Mouse (Mus musculus): ENCODE measurements around the gene Tenm4. TPM values are rescaled to one million over a fixed set of nuclear protein-coding genes. Genes with fewer than 3 reads are reported as not detected.

Gene Tenm4
- polyA plus RNA-seq (2016; fragmentation: Nextera tagmentation; extraction: Ambion mirVana) = 29.3 and 31.5 TPM in 2 replicates

- Histone ChIP-seq H3K4me3 (no peak within 1 kb of the TSS; the same call in 1 of the 2 replicates), H3K9me3 (no peaks in the 10 kb centered on the region), H3K4me1 (peaks cover 18% of the 10 kb centered on the region), H3K27ac (replicated peaks) (no peak within 1 kb of the TSS), H3K27me3 (replicated peaks; ENCODE audit: low read depth, poor library complexity, severe bottlenecking) (peaks cover 24% of the 10 kb centered on the region), H3K36me3 (replicated peaks) (no peaks in the 10 kb centered on the region)
- DNase-seq (ENCODE audit: low spot score) = peak; percentile 18
- 34% methylated on average over 14 of the region's 14 CpGs for WGBS
These were observed at the start of gene Tenm4 for GRCm38 (mm10) chr7:96170924-96171595. Tenm4 (plus strand) TSS chr7:96171246.

GRCm38 (mm10) chr7:96130763-96131162 lies 40.3 kb upstream of the Tenm4 start:
- H3K27ac ChIP-seq (replicated peaks) = no peak overlapping the region
- WGBS = 41% methylated on average over 4 of the region's 4 CpGs
- no peaks in the 10 kb centered on the region for H3K36me3 ChIP-seq (replicated peaks)
- no peak overlapping the region for H3K4me3 ChIP-seq
- H3K9me3 ChIP-seq = no peaks in the 10 kb centered on the region
- no peak for DNase-seq (ENCODE audit: low spot score)
- H3K27me3 ChIP-seq (replicated peaks; ENCODE audit: low read depth, poor library complexity, severe bottlenecking) = no peaks in the 10 kb centered on the region
- H3K4me1 ChIP-seq = no peaks in the 10 kb centered on the region

DNA sequence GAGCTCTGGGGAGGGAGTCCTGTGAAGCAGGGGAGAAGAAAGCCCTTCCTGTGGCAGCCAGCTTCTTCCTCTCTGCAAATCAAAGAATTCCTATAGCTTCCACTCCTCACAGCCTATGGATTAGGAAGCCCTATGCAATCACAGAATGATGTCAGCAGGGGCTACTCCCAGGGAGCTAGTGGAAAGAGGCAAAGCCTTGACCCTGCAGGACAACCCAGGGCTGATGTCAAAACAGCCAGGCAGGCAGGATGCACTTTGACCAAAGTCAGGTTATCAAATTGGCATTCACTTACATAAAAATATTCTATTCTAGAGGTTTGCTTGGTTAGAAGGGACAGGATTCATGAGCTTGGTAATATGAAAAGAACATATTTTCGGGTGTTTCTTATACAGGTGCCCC lies 39.9 kb upstream of the Tenm4 start:
- WGBS = 80% methylated on average over 1 of the region's 1 CpGs
- H3K9me3 ChIP-seq = no peaks in the 10 kb centered on the region
- H3K27me3 ChIP-seq (replicated peaks; ENCODE audit: low read depth, poor library complexity, severe bottlenecking) = no peaks in the 10 kb centered on the region

DNA sequence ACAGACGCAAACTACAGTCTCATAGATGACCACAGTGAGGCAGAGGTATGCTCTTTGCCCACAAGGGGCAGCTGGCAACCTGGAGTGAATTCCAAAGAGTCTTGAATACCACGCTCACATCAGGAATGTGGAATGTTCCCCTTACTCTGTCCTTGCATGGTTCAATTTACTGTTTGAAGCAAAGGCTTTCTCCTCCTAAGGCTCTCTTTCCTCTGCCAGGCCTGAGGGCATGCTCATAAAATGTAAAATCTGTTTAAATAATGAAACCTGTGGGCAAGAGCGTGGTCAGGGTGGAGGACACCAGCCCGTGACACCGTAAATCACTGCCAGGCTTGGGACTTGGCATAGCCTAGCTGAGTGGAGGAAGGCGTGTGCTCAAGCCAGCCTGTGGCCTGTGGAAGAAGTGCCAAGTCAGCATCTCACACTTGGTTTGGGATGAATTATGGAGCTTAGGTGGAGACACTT lies 34.5 kb upstream of the Tenm4 start:
- no peaks in the 10 kb centered on the region for H3K27me3 ChIP-seq (replicated peaks; ENCODE audit: low read depth, poor library complexity, severe bottlenecking)
- 84% methylated on average over 6 of the region's 6 CpGs for WGBS
- DNase-seq (ENCODE audit: low spot score) = no peak
- no peaks in the 10 kb centered on the region for H3K36me3 ChIP-seq (replicated peaks)
- H3K4me1 ChIP-seq = no peaks in the 10 kb centered on the region
- no peaks in the 10 kb centered on the region for H3K9me3 ChIP-seq
- H3K27ac ChIP-seq (replicated peaks) = no peak overlapping the region
- no peak overlapping the region for H3K4me3 ChIP-seq

More for the DNA sequence above, 39.9 kb upstream of the Tenm4 start:
- H3K36me3 ChIP-seq (replicated peaks) = no peaks in the 10 kb centered on the region
- no peak for DNase-seq (ENCODE audit: low spot score)
- no peaks in the 10 kb centered on the region for H3K4me1 ChIP-seq
- no peak overlapping the region for H3K4me3 ChIP-seq
- H3K27ac ChIP-seq (replicated peaks) = no peak overlapping the region

DNA sequence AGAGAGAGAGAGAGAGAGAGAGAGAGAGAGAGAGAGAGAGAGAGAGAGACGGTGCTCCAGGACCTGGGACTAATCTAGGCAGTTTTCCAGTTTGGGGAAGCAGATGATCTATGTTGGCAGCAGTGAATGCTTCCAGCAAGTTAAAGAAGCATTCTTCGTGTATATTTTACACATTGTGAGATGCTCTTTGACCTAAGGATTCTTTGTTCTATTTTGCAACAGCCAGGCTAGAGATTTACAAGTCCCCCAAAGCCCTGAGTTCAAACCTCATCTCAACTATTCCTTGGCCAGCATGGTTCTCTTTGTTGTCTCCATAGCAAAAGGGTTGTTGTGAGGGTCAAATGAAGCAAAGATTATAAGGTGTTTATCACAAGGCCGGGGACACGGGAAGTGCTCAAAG lies 29.2 kb upstream of the Tenm4 start:
- H3K4me1 ChIP-seq = no peaks in the 10 kb centered on the region
- no peaks in the 10 kb centered on the region for H3K9me3 ChIP-seq
- WGBS = 90% methylated on average over 4 of the region's 4 CpGs
- DNase-seq (ENCODE audit: low spot score) = no peak
- H3K27ac ChIP-seq (replicated peaks) = no peak overlapping the region
- H3K27me3 ChIP-seq (replicated peaks; ENCODE audit: low read depth, poor library complexity, severe bottlenecking) = no peaks in the 10 kb centered on the region
- no peaks in the 10 kb centered on the region for H3K36me3 ChIP-seq (replicated peaks)
- H3K4me3 ChIP-seq = no peak overlapping the region

GRCm38 (mm10) chr7:96142973-96143596 lies 28.0 kb upstream of the Tenm4 start:
- no peak overlapping the region for H3K4me3 ChIP-seq
- no peak for DNase-seq (ENCODE audit: low spot score)
- no peak overlapping the region for H3K27ac ChIP-seq (replicated peaks)
- 0 out of 2 replicates have a peak, but pooled peaks cover under 1% of the 10 kb centered on the region for H3K4me1 ChIP-seq
- 76% methylated on average over 3 of the region's 3 CpGs for WGBS
- H3K9me3 ChIP-seq = no peaks in the 10 kb centered on the region
- H3K27me3 ChIP-seq (replicated peaks; ENCODE audit: low read depth, poor library complexity, severe bottlenecking) = no peaks in the 10 kb centered on the region
- H3K36me3 ChIP-seq (replicated peaks) = no peaks in the 10 kb centered on the region

GRCm38 (mm10) chr7:96147436-96147835 lies 23.6 kb upstream of the Tenm4 start:
- Histone ChIP-seq H3K27ac (replicated peaks) (no peak overlapping the region), H3K36me3 (replicated peaks) (no peaks in the 10 kb centered on the region), H3K4me1 (peaks cover 9% of the 10 kb centered on the region), H3K9me3 (no peaks in the 10 kb centered on the region), H3K27me3 (replicated peaks; ENCODE audit: low read depth, poor library complexity, severe bottlenecking) (peaks cover 15% of the 10 kb centered on the region), H3K4me3 (no peak overlapping the region)
- WGBS = 90% methylated on average over 4 of the region's 4 CpGs
- no peak for DNase-seq (ENCODE audit: low spot score)

DNA sequence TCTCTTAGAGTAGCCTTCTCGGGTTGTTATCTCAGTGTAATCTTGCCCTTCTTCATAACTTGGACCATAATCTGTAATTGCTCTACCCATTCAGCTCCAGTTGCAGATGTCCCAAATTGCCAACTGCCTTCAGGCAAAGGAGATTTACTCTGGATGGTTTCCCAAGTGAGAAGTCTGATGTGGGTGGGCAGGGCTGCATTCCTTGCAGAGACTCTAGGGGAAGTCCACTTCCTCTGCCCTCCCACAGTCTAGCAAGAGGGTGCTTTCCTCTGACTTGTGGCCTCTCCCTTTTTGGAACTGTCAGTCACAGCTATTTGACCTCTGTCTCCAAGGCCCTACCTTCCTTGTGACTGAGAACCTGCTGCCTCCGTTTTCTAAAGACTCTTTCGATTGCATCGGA lies 22.9 kb upstream of the Tenm4 start:
- no peaks in the 10 kb centered on the region for H3K36me3 ChIP-seq (replicated peaks)
- DNase-seq (ENCODE audit: low spot score) = no peak
- H3K9me3 ChIP-seq = no peaks in the 10 kb centered on the region
- H3K4me1 ChIP-seq = peaks cover 17% of the 10 kb centered on the region
- no peak overlapping the region for H3K27ac ChIP-seq (replicated peaks)
- H3K27me3 ChIP-seq (replicated peaks; ENCODE audit: low read depth, poor library complexity, severe bottlenecking) = peaks cover 15% of the 10 kb centered on the region
- WGBS = 74% methylated on average over 4 of the region's 4 CpGs
- H3K4me3 ChIP-seq = no peak overlapping the region

DNA sequence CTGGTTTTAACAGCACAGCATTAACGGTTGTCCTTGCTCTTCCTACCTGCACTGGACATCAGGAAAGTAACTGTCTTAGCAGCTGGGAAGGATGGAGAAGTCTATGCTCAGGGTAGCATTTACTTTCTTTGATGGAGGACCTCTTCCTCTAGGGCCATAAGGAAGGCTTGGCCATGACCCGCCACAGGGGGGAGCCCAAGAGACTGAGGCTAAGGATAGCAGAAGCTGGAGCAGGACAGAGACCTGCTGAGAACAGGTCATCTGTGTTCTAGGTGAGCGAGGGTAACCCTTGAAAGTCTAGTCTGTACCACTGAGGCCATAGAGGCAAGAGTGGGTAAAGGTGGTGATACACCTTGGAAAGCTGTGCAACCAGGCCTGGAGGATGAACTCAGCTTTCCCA lies 19.8 kb upstream of the Tenm4 start:
- H3K4me3 ChIP-seq = no peak overlapping the region
- peak; percentile 50 for DNase-seq (ENCODE audit: low spot score)
- peaks cover 17% of the 10 kb centered on the region for H3K4me1 ChIP-seq
- H3K36me3 ChIP-seq (replicated peaks) = no peaks in the 10 kb centered on the region
- H3K27me3 ChIP-seq (replicated peaks; ENCODE audit: low read depth, poor library complexity, severe bottlenecking) = peaks cover 15% of the 10 kb centered on the region
- 53% methylated on average over 3 of the region's 3 CpGs for WGBS
- no peak overlapping the region for H3K27ac ChIP-seq (replicated peaks)
- no peaks in the 10 kb centered on the region for H3K9me3 ChIP-seq

GRCm38 (mm10) chr7:96151961-96152360 lies 19.1 kb upstream of the Tenm4 start:
- H3K27me3 ChIP-seq (replicated peaks; ENCODE audit: low read depth, poor library complexity, severe bottlenecking) = peaks cover 22% of the 10 kb centered on the region
- H3K9me3 ChIP-seq = no peaks in the 10 kb centered on the region
- WGBS = 19% methylated on average over 5 of the region's 5 CpGs
- peak overlapping the region; percentile 83; the same call in 1 of the 2 replicates for H3K27ac ChIP-seq (replicated peaks)
- H3K36me3 ChIP-seq (replicated peaks) = no peaks in the 10 kb centered on the region
- DNase-seq (ENCODE audit: low spot score) = no peak
- peaks cover 17% of the 10 kb centered on the region for H3K4me1 ChIP-seq
- no peak overlapping the region for H3K4me3 ChIP-seq

DNA sequence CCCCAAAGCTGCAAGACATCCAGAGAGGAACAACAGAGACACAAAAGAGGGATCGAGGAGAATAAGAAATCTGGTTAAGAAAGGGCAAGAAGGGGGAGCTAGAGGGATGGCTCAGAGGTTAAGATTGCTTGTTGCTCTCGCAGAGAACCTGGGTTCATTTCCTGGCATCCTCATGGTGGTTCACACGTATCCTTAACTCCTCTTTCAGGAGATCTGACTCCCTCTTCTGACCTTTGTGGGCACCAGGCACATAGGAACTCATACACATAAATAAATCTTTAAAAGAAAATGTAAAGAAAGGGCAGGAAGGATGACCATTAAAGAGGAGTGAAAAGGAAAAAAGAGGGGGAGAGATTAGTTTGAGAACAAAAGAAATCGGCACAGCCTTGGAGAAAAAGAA lies 18.6 kb upstream of the Tenm4 start:
- Histone ChIP-seq H3K4me1 (peaks cover 17% of the 10 kb centered on the region), H3K27ac (replicated peaks) (peak overlapping the region; percentile 83), H3K4me3 (peak overlapping the region; percentile 51), H3K27me3 (replicated peaks; ENCODE audit: low read depth, poor library complexity, severe bottlenecking) (peaks cover 24% of the 10 kb centered on the region), H3K9me3 (no peaks in the 10 kb centered on the region), H3K36me3 (replicated peaks) (no peaks in the 10 kb centered on the region)
- 5% methylated on average over 4 of the region's 4 CpGs for WGBS
- DNase-seq (ENCODE audit: low spot score) = peak; percentile 24

- peaks cover 17% of the 10 kb centered on the region for H3K4me1 ChIP-seq
- peak; percentile 90 for DNase-seq (ENCODE audit: low spot score)
- H3K27me3 ChIP-seq (replicated peaks; ENCODE audit: low read depth, poor library complexity, severe bottlenecking) = peaks cover 25% of the 10 kb centered on the region
- WGBS = 1% methylated on average over 10 of the region's 10 CpGs
- H3K27ac ChIP-seq (replicated peaks) = peak overlapping the region; percentile 83
- no peaks in the 10 kb centered on the region for H3K9me3 ChIP-seq
- no peaks in the 10 kb centered on the region for H3K36me3 ChIP-seq (replicated peaks)
- H3K4me3 ChIP-seq = peak overlapping the region; percentile 51
These were observed 18.1 kb upstream of the Tenm4 start for GRCm38 (mm10) chr7:96152924-96153359.

GRCm38 (mm10) chr7:96154025-96154424 lies 17.0 kb upstream of the Tenm4 start:
- Histone ChIP-seq H3K4me1 (peaks cover 17% of the 10 kb centered on the region), H3K27me3 (replicated peaks; ENCODE audit: low read depth, poor library complexity, severe bottlenecking) (peaks cover 27% of the 10 kb centered on the region), H3K27ac (replicated peaks) (no peak overlapping the region), H3K4me3 (no peak overlapping the region), H3K36me3 (replicated peaks) (no peaks in the 10 kb centered on the region), H3K9me3 (no peaks in the 10 kb centered on the region)
- 81% methylated on average over 3 of the region's 3 CpGs for WGBS
- DNase-seq (ENCODE audit: low spot score) = no peak
